Mouse (Mus musculus) stomach, embryonic 16.5 days (tissue): Measurements from ENCODE around the gene Cpvl. TPM values are rescaled to one million over a fixed set of nuclear protein-coding genes. Genes with fewer than 3 reads are reported as not detected.
A peak's percentile ranks its signal among the peaks of the same experiment; 100 is the strongest.

ENCODE experiments used
- ATAC-seq: fragments of 200-750 bp; cut with Nextera tagmentation; 2 replicates; pipeline ENCODE4 v1.8.0; 2017; ENCODE audit warnings: moderate number of reproducible peaks, moderate TSS enrichment; ENCODE audit not compliant: insufficient read depth, low FRiP score
- H3K27ac ChIP-seq: fragments of 300-500 bp; sonication (generic); 2 replicates; pipeline ENCODE4 v1.5.1; 2014; ENCODE audit warnings: low read length
- H3K27me3 ChIP-seq: fragments of 300-500 bp; sonication (generic); 2 replicates; pipeline ENCODE4 v1.6.1; 2014; ENCODE audit warnings: low read length, control low read depth, mixed read lengths; ENCODE audit not compliant: control insufficient read depth, insufficient read depth
- H3K36me3 ChIP-seq: fragments of 300-500 bp; sonication (generic); 2 replicates; pipeline ENCODE4 v1.6.1; 2014; ENCODE audit warnings: low read length; ENCODE audit not compliant: control insufficient read depth, insufficient read depth
- H3K4me1 ChIP-seq: fragments of 300-500 bp; sonication (generic); 2 replicates; pipeline ENCODE4 v1.6.1; 2014; ENCODE audit warnings: low read length, control low read depth, mixed read lengths; ENCODE audit not compliant: control insufficient read depth, insufficient read depth
- H3K4me2 ChIP-seq: fragments of 300-500 bp; sonication (generic); 2 replicates; pipeline ENCODE4 v1.6.1; 2014; ENCODE audit warnings: low read depth, low read length, mixed read lengths
- H3K4me3 ChIP-seq: fragments of 300-500 bp; sonication (generic); replicated peaks from 2 replicates; pipeline ENCODE4 v1.5.1; 2014; ENCODE audit warnings: mild to moderate bottlenecking, low read length
- H3K9ac ChIP-seq: fragments of 300-500 bp; sonication (generic); 2 replicates; pipeline ENCODE4 v1.6.1; 2014; ENCODE audit warnings: low read length
- H3K9me3 ChIP-seq: fragments of 300-500 bp; sonication (generic); replicated peaks from 2 replicates; pipeline ENCODE4 v1.6.1; 2016; ENCODE audit warnings: low read length, control low read depth; ENCODE audit not compliant: control insufficient read depth
- WGBS: fragments of 180-500 bp; shearing (Covaris S2); extraction: QIAGEN DNeasy Blood & Tissue Kit; methylation state at CpG from one replicate; pipeline ENCODE4 v1.1.7; 2014; 5-methylcytosine and 5-hydroxymethylcytosine counted together
- polyA plus RNA-seq: library from polyadenylated mRNA; unstranded; fragments of >200 nt; fragmentation: Nextera tagmentation; extraction: Ambion mirVana; gene quantifications from 2 replicates; pipeline ENCODE4 v1.2.1, GENCODE M21; 2015

Gene Cpvl
- polyA plus RNA-seq, 1 experiment from 2014 or later: 0.09 TPM

DNA sequence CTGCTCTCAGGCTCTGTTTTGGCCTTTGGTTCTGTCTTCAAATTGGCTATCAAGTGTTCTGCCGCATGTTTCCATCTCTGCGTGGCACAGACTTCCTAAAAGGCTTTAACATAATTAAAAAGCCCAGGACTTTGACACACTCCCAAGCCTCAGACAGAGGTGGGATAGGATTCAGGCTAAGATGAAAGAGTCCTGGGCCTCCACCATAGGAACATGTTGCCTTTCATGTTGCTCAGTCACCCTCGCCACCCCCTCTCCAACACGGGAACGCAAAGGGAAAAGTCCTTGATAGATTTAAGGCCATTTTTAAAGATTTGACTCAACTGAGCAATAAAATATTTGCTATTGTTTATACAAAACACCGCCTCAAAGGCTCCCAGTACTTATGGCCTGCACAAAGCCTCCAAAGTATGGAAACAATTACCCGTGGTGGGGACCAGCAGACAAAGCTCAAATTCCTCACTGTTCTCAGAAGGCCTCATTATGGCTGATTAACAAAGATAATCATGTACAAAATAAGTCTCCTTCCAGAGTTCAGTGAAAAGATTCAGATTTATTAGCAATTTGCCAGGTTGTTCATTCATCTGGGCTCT lies 80.5 kb downstream of the Cpvl start:
- Histone ChIP-seq H3K9me3 (no peaks in the 10 kb centered on the region), H3K4me1 (no peaks in the 10 kb centered on the region), H3K4me2 (no peak overlapping the region), H3K4me3 (no peak overlapping the region), H3K36me3 (no peaks in the 10 kb centered on the region), H3K27ac (no peak overlapping the region), H3K9ac (no peak overlapping the region), H3K27me3 (no peaks in the 10 kb centered on the region)
- WGBS: 64% methylated on average over 7 of the region's 7 CpGs
- ATAC-seq: no peak

DNA sequence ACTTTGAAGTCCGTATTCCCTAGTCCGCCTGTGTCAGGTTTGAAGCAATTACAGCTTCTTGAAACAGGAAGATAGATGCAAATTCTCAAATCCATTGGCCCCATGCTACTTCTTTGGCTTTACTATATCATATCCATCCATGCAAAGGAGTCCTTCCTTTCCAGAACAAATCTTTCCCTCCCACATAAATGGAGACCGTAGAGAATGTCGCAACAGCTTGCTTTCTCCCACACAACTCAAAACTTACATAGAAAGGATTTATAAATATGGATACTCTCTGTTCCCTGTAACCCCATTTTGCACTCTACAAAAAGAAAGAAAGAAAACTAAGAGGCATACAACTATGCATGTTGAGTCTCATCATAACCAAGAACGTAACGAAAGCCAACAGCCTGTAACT lies 81.3 kb downstream of the Cpvl start:
- Histone ChIP-seq H3K4me3 (no peak overlapping the region), H3K27me3 (no peaks in the 10 kb centered on the region), H3K4me2 (no peak overlapping the region), H3K27ac (no peak overlapping the region), H3K9ac (no peak overlapping the region), H3K4me1 (no peaks in the 10 kb centered on the region), H3K9me3 (no peaks in the 10 kb centered on the region), H3K36me3 (no peaks in the 10 kb centered on the region)
- ATAC-seq: no peak
- WGBS: 84% methylated on average over 6 of the region's 6 CpGs

DNA sequence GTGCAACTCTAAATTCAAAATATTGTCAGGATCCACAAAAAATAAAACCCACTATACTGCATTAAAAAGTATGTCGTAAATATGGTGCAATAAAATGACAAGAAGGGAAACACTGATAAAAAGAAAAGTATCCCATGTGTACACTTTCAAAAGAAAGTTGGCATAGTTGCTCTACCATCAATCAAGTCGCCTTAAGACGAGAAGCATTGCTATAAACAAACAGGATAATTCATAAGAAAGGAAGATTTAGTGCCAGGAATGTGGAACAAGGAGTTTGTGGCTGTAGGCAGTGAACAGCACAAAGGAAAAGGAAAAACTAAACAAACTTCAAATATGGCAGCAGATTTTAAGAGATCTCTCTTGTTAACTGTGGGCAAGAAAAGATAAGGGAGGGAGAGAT lies 84.7 kb downstream of the Cpvl start:
- Histone ChIP-seq H3K9me3 (no peaks in the 10 kb centered on the region), H3K4me3 (no peak overlapping the region), H3K9ac (no peak overlapping the region), H3K36me3 (no peaks in the 10 kb centered on the region), H3K27me3 (no peaks in the 10 kb centered on the region), H3K4me2 (no peak overlapping the region), H3K27ac (no peak overlapping the region), H3K4me1 (no peaks in the 10 kb centered on the region)
- no peak for ATAC-seq
- WGBS: 49% methylated on average over 3 of the region's 3 CpGs

- Histone ChIP-seq H3K4me3 (no peak overlapping the region), H3K4me2 (no peak overlapping the region), H3K9me3 (no peaks in the 10 kb centered on the region), H3K36me3 (no peaks in the 10 kb centered on the region), H3K27me3 (no peaks in the 10 kb centered on the region), H3K9ac (no peak overlapping the region), H3K4me1 (no peaks in the 10 kb centered on the region), H3K27ac (no peak overlapping the region)
- ATAC-seq: no peak
- WGBS: 44% methylated on average over 3 of the region's 3 CpGs
Observed at GRCm38 (mm10) chr6:53891109-53891508, 87.4 kb downstream of the Cpvl start.

DNA sequence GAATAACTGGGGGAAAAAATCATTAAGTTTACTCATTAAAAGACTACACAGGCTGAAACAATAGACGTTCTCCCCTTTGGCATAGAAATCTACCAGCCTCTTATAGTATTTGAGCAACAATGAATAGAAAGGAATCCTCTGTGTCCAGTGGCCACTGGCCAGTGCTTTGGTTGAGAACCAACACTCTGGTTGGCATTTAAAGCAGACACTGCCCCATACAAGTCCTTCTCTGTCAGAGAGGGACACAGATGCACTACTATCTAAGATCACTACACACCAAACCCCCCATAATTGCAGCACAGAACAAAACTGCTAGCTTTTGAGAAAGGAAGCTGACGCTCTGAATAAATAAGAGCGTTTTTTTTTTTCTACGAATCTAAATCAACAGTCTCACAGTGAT lies 93.5 kb downstream of the Cpvl start:
- Histone ChIP-seq H3K27me3 (no peaks in the 10 kb centered on the region), H3K4me2 (no peak overlapping the region), H3K36me3 (no peaks in the 10 kb centered on the region), H3K9ac (no peak overlapping the region), H3K9me3 (no peaks in the 10 kb centered on the region), H3K4me3 (no peak overlapping the region), H3K4me1 (peaks cover 24% of the 10 kb centered on the region), H3K27ac (no peak overlapping the region)
- no peak for ATAC-seq
- 65% methylated on average over 4 of the region's 4 CpGs for WGBS

- no peak overlapping the region for H3K9ac ChIP-seq
- ATAC-seq: no peak
- no peaks in the 10 kb centered on the region for H3K36me3 ChIP-seq
- 87% methylated on average over 8 of the region's 8 CpGs for WGBS
- H3K9me3 ChIP-seq: no peaks in the 10 kb centered on the region
- peaks cover 24% of the 10 kb centered on the region for H3K4me1 ChIP-seq
- H3K27me3 ChIP-seq: no peaks in the 10 kb centered on the region
- H3K27ac ChIP-seq: no peak overlapping the region
- H3K4me2 ChIP-seq: no peak overlapping the region
- no peak overlapping the region for H3K4me3 ChIP-seq
Observed at GRCm38 (mm10) chr6:53884496-53884895, 94.0 kb downstream of the Cpvl start.

DNA sequence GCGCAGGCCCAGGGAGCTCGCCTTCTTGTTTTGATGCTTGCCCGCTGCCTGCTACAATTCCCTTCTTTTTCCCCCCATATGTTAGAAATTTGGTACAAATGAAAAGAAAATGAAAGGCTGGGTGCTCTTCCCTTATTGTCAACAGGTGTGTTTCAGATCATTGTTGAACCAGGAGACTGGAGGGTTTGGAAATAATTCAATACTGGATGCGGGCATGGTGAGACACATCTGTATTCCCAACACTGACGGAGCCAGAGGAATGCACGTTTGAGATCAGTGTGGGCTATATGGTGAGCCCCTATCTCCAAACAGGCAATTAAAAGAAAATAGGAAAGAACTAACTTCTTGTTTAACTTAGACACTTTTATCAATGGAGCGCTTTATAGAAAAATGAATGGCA lies 95.1 kb downstream of the Cpvl start:
- Histone ChIP-seq H3K36me3 (no peaks in the 10 kb centered on the region), H3K9ac (no peak overlapping the region), H3K27me3 (no peaks in the 10 kb centered on the region), H3K9me3 (no peaks in the 10 kb centered on the region), H3K4me1 (peaks cover 24% of the 10 kb centered on the region), H3K4me3 (no peak overlapping the region), H3K4me2 (no peak overlapping the region), H3K27ac (no peak overlapping the region)
- 71% methylated on average over 7 of the region's 7 CpGs for WGBS
- no peak for ATAC-seq

- no peaks in the 10 kb centered on the region for H3K9me3 ChIP-seq
- H3K27ac ChIP-seq: peak overlapping the region; percentile 55; the same call in 1 of the 2 replicates
- peaks cover 24% of the 10 kb centered on the region for H3K4me1 ChIP-seq
- no peak overlapping the region for H3K4me2 ChIP-seq
- no peak overlapping the region for H3K9ac ChIP-seq
- WGBS: 49% methylated on average over 10 of the region's 10 CpGs
- no peak for ATAC-seq
- H3K4me3 ChIP-seq: no peak overlapping the region
- H3K27me3 ChIP-seq: no peaks in the 10 kb centered on the region
- no peaks in the 10 kb centered on the region for H3K36me3 ChIP-seq
Observed at GRCm38 (mm10) chr6:53881623-53882022, 96.8 kb downstream of the Cpvl start.

DNA sequence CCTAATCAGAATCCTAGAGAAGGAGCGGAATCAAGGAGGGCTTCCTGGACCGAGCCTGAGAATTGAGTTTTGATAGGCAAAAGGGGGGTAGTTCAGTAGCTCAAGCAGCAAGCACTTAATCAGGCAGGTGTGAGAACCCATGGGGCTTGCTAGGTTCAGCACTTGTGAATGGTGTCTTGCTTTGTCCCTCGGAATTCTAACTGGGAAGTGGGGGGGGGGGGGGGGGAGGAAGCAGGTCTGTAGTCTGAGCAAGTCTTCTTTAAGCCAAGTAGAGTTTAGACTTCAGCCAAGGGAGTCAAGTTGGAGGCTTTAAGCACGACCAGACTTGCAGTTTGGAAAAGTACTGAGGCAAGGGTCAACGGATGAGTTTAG lies 97.2 kb downstream of the Cpvl start:
- Histone ChIP-seq H3K9me3 (no peaks in the 10 kb centered on the region), H3K4me3 (no peak overlapping the region), H3K36me3 (no peaks in the 10 kb centered on the region), H3K4me1 (peaks cover 24% of the 10 kb centered on the region), H3K4me2 (peak overlapping the region; percentile 42), H3K27me3 (no peaks in the 10 kb centered on the region), H3K27ac (peak overlapping the region; percentile 55), H3K9ac (no peak overlapping the region; the same call in 1 of the 2 replicates)
- WGBS: 30% methylated on average over 5 of the region's 5 CpGs
- no peak for ATAC-seq
